Mouse (Mus musculus) heart, embryonic 12.5 days (tissue): ENCODE results near the gene Sp100. TPM values are rescaled to one million over a fixed set of nuclear protein-coding genes. Genes with fewer than 3 reads are reported as not detected.
"Not testable (repeated sequence)": the region's sequence is repeated elsewhere in the genome, so short reads cannot be mapped to it uniquely, and the experiment has no call there.

Source experiments
- ATAC-seq: fragments of 200-750 bp; cut with Nextera tagmentation; 2 replicates; pipeline ENCODE4 v1.8.0; 2017; ENCODE audit warnings: moderate TSS enrichment, moderate library complexity; ENCODE audit not compliant: insufficient number of reproducible peaks, low FRiP score
- H3K27ac ChIP-seq: fragments of 300-500 bp; sonication (generic); 2 replicates; pipeline ENCODE4 v1.5.1; 2016; ENCODE audit warnings: mild to moderate bottlenecking, moderate library complexity; ENCODE audit not compliant: poor library complexity, severe bottlenecking
- H3K27me3 ChIP-seq: fragments of 300-500 bp; sonication (generic); replicated peaks from 2 replicates; pipeline ENCODE4 v1.6.1; 2016; ENCODE audit warnings: mild to moderate bottlenecking, moderate library complexity
- H3K36me3 ChIP-seq: fragments of 300-500 bp; sonication (generic); 2 replicates; pipeline ENCODE4 v1.6.1; 2016; ENCODE audit warnings: mild to moderate bottlenecking, moderate library complexity
- H3K4me1 ChIP-seq: fragments of 300-500 bp; sonication (generic); replicated peaks from 2 replicates; pipeline ENCODE4 v1.6.1; 2016; ENCODE audit warnings: mild to moderate bottlenecking
- H3K4me2 ChIP-seq: fragments of 300-500 bp; sonication (generic); 2 replicates; pipeline ENCODE4 v1.6.1; 2016; ENCODE audit warnings: mild to moderate bottlenecking, moderate library complexity
- H3K4me3 ChIP-seq: fragments of 300-500 bp; sonication (generic); 2 replicates; pipeline ENCODE4 v1.5.1; 2016; ENCODE audit warnings: mild to moderate bottlenecking
- H3K9ac ChIP-seq: fragments of 300-500 bp; sonication (generic); 2 replicates; pipeline ENCODE4 v1.6.1; 2016; ENCODE audit warnings: mild to moderate bottlenecking, moderate library complexity
- H3K9me3 ChIP-seq: fragments of 300-500 bp; sonication (generic); replicated peaks from 2 replicates; pipeline ENCODE4 v1.6.1; 2016; ENCODE audit warnings: mild to moderate bottlenecking, moderate library complexity
- WGBS: fragments of 180-500 bp; shearing (Covaris S2); methylation state at CpG from one replicate; pipeline ENCODE4 v1.1.7; 2016; 5-methylcytosine and 5-hydroxymethylcytosine counted together
- polyA plus RNA-seq: library from polyadenylated mRNA; unstranded; fragments of >200 nt; fragmentation: Nextera tagmentation; extraction: Ambion mirVana; gene quantifications from 2 replicates; pipeline ENCODE4 v1.2.1, GENCODE M21; 2016

The Sp100 gene
- 0.88 and 1.2 TPM in 2 replicates for polyA plus RNA-seq

GRCm38 (mm10) chr1:85649881-85650280, at the start of gene Sp100:
Gene Sp100 (plus strand): TSS chr1:85649988.
- not testable (repeated sequence) for H3K27me3 ChIP-seq, H3K27ac ChIP-seq, H3K4me3 ChIP-seq, H3K9me3 ChIP-seq, H3K4me2 ChIP-seq, H3K4me1 ChIP-seq, H3K36me3 ChIP-seq, H3K9ac ChIP-seq, ATAC-seq
- whole genome bisulfite sequencing = 54% methylated on average over 6 of the region's 6 CpGs

- H3K9ac ChIP-seq, H3K9me3 ChIP-seq, H3K4me3 ChIP-seq, H3K27ac ChIP-seq, H3K36me3 ChIP-seq, H3K4me1 ChIP-seq, ATAC-seq, H3K27me3 ChIP-seq: not testable (repeated sequence)
- 77% methylated on average over 1 of the region's 5 CpGs for WGBS
- 0 out of 2 replicates have a peak within 1 kb of the TSS, but pooled peaks have one; percentile 15 for H3K4me2 ChIP-seq
These were observed 49.7 kb upstream of the Sp100 start, which contains the start of gene Sp140 for GRCm38 (mm10) chr1:85600078-85600477. Gene Sp140 (plus strand): TSS chr1:85600378.

- H3K27ac ChIP-seq, H3K27me3 ChIP-seq, H3K9ac ChIP-seq, ATAC-seq, H3K36me3 ChIP-seq, H3K9me3 ChIP-seq, H3K4me3 ChIP-seq, H3K4me1 ChIP-seq: not testable (repeated sequence)
- H3K4me2 ChIP-seq = 0 out of 2 replicates have a peak overlapping the region, but pooled peaks have one; percentile 15
- WGBS = 52% methylated on average over 4 of the region's 4 CpGs
These were observed 49.0 kb upstream of the Sp100 start for GRCm38 (mm10) chr1:85600794-85601193.

GRCm38 (mm10) chr1:85604341-85604740, 45.4 kb upstream of the Sp100 start:
- not testable (repeated sequence) for H3K9me3 ChIP-seq, H3K4me2 ChIP-seq, H3K27me3 ChIP-seq, H3K9ac ChIP-seq, H3K4me3 ChIP-seq, ATAC-seq, H3K4me1 ChIP-seq, H3K36me3 ChIP-seq, H3K27ac ChIP-seq
- 78% methylated on average over 1 of the region's 1 CpGs for WGBS

GRCm38 (mm10) chr1:85608361-85608760, 41.4 kb upstream of the Sp100 start:
- not testable (repeated sequence) for H3K9ac ChIP-seq, H3K9me3 ChIP-seq, H3K4me1 ChIP-seq, H3K36me3 ChIP-seq, H3K27me3 ChIP-seq, H3K4me3 ChIP-seq, H3K4me2 ChIP-seq, H3K27ac ChIP-seq, ATAC-seq
- WGBS = 73% methylated on average over 3 of the region's 4 CpGs

GRCm38 (mm10) chr1:85610581-85610980, 39.2 kb upstream of the Sp100 start:
- H3K9ac ChIP-seq, H3K36me3 ChIP-seq, H3K9me3 ChIP-seq, H3K27me3 ChIP-seq, H3K4me3 ChIP-seq, ATAC-seq, H3K27ac ChIP-seq, H3K4me1 ChIP-seq, H3K4me2 ChIP-seq: not testable (repeated sequence)
- WGBS = no CpG with 5 or more reads among the region's 4 CpGs

GRCm38 (mm10) chr1:85615096-85615495, 34.7 kb upstream of the Sp100 start:
- 87% methylated on average over 3 of the region's 3 CpGs for WGBS
- not testable (repeated sequence) for H3K9me3 ChIP-seq, H3K36me3 ChIP-seq, H3K4me1 ChIP-seq, H3K4me3 ChIP-seq, H3K4me2 ChIP-seq, ATAC-seq, H3K27ac ChIP-seq, H3K27me3 ChIP-seq, H3K9ac ChIP-seq

- not testable (repeated sequence) for H3K36me3 ChIP-seq, H3K9me3 ChIP-seq, H3K4me2 ChIP-seq, ATAC-seq, H3K4me3 ChIP-seq, H3K9ac ChIP-seq, H3K27ac ChIP-seq, H3K4me1 ChIP-seq, H3K27me3 ChIP-seq
- WGBS = 53% methylated on average over 3 of the region's 3 CpGs
These were observed 34.0 kb upstream of the Sp100 start for GRCm38 (mm10) chr1:85615819-85616218.

- H3K4me2 ChIP-seq, H3K9ac ChIP-seq, H3K9me3 ChIP-seq, H3K27ac ChIP-seq, H3K4me3 ChIP-seq, ATAC-seq, H3K27me3 ChIP-seq, H3K36me3 ChIP-seq, H3K4me1 ChIP-seq: not testable (repeated sequence)
- 53% methylated on average over 4 of the region's 5 CpGs for WGBS
These were observed 32.6 kb upstream of the Sp100 start for GRCm38 (mm10) chr1:85617161-85617560.

GRCm38 (mm10) chr1:85618689-85619088, 31.1 kb upstream of the Sp100 start:
- not testable (repeated sequence) for H3K4me2 ChIP-seq, H3K27ac ChIP-seq, H3K27me3 ChIP-seq, H3K9me3 ChIP-seq, ATAC-seq, H3K4me3 ChIP-seq, H3K36me3 ChIP-seq, H3K9ac ChIP-seq, H3K4me1 ChIP-seq
- 52% methylated on average over 1 of the region's 1 CpGs for WGBS

- 59% methylated on average over 3 of the region's 3 CpGs for WGBS
- H3K4me3 ChIP-seq, H3K27ac ChIP-seq, H3K4me2 ChIP-seq, H3K4me1 ChIP-seq, ATAC-seq, H3K9me3 ChIP-seq, H3K27me3 ChIP-seq, H3K36me3 ChIP-seq, H3K9ac ChIP-seq: not testable (repeated sequence)
These were observed 12.9 kb upstream of the Sp100 start for GRCm38 (mm10) chr1:85636936-85637335.

GRCm38 (mm10) chr1:85638144-85638543, 11.6 kb upstream of the Sp100 start:
- WGBS = 71% methylated on average over 4 of the region's 4 CpGs
- not testable (repeated sequence) for H3K4me2 ChIP-seq, H3K4me1 ChIP-seq, H3K9me3 ChIP-seq, H3K9ac ChIP-seq, H3K36me3 ChIP-seq, ATAC-seq, H3K27ac ChIP-seq, H3K4me3 ChIP-seq, H3K27me3 ChIP-seq
